Mouse (Mus musculus) adrenal gland, postnatal 14 days (tissue): ENCODE results near the gene Mlxipl. TPM values are rescaled to one million over a fixed set of nuclear protein-coding genes. Genes with fewer than 3 reads are reported as not detected.
A peak's percentile ranks its signal among the peaks of the same experiment; 100 is the strongest.
"Not testable (repeated sequence)": the region's sequence is repeated elsewhere in the genome, so short reads cannot be mapped to it uniquely, and the experiment has no call there.

Experiments used
- DNase-seq: peaks from one replicate; pipeline ENCODE4 v3.0.0; 2021; ENCODE audit warnings: mixed read lengths
- long read RNA-seq, 2 experiments: library from polyadenylated mRNA; stranded (forward); transcript quantifications; one replicate each; pipeline ENCODE4 v2.0.0; 2021
- total RNA-seq: library from RNA; stranded (reverse); gene quantifications from 2 replicates; pipeline ENCODE4 v1.2.3, GENCODE M21; 2021

Gene Mlxipl
- 80.7 and 81.6 TPM in 2 replicates for total RNA-seq
- long read RNA-seq, experiment 1, partial matches to known transcripts, result 11 of 68 reads
- long read RNA-seq, experiment 1, other reads (novel, unspliced or antisense), result 56 of 68 reads
- long read RNA-seq, experiment 2, partial matches to known transcripts, result 16 of 113 reads
- long read RNA-seq, experiment 2, other reads (novel, unspliced or antisense), result 95 of 113 reads

DNA sequence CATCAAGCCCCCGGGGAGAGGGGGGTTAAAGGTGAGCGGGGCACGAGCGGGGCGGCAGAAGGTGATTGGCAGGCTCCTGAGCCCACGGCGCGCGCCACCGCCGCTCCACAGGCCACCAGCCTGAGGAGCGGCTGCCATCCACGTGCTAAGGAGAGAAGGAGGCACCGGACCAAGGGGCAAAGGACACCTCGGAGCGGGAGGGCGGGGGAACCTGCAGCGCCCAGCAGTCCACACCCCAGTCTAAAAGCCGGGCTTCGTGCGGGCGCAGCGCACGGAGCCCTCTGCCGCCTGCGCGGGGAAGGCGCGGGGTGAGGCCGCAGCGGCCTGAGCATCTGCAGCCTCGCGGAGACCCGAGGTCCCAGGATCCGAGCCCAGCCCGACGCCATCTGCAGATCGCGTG is at the start of gene Mlxipl:
TSS of gene Mlxipl (plus strand) at position 238 of the 400 bp plus-strand sequence.
- no peak for DNase-seq

- no peak for DNase-seq
These were observed 49.6 kb upstream of the Mlxipl start for GRCm38 (mm10) chr5:135040059-135040458.

DNA sequence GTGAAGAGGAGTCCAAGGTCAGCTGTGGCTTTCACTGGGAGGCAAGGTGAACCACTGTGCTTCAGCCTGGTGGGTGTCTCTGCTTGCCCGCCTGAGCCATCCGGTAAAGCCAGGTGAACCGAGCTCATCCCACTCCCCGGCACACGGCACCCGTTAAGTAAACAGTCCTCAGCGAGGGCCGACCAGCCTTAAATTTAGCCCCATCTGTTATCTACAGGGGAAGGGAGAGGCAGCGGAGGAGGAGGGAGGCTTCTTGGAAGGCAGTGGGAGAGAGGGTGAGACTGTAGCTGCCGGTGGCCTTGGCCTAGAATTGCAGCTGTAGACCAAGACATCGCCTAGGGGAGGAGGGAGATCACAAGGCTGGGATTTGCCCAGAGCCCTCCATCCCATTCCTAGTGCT is 48.9 kb upstream of the Mlxipl start:
- DNase-seq, result peak; percentile 68

DNA sequence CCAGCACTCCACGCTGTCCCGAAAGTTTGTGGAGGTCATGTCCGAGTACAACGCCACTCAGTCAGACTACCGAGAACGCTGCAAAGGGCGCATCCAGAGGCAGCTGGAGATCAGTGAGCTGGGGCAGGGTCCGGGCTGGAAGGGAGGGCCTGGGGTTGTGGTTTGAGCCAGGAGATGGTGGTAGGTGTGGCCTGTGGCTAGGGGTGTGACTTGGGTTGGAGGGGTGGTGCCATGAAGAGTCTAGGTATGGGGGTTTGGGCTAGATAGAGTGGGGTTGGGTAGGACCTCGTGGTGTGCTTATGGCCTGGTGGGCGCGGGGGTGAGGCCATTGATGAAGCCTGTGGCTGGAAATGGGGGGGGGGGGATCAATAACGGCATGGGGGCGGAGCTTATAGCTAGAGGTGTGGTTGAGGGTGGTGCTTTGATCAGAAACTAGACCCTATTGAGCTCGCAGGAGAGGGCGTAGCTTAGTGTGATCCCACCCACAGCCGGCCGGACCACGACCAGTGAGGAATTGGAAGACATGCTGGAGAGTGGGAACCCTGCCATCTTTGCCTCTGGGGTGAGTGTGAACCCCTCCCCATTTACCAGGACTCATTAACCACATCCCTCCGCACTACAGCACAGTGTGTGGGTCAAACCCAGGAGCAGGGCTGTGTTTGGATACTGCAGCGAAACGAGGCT is 47.4 kb upstream of the Mlxipl start:
- DNase-seq, result no peak

DNA sequence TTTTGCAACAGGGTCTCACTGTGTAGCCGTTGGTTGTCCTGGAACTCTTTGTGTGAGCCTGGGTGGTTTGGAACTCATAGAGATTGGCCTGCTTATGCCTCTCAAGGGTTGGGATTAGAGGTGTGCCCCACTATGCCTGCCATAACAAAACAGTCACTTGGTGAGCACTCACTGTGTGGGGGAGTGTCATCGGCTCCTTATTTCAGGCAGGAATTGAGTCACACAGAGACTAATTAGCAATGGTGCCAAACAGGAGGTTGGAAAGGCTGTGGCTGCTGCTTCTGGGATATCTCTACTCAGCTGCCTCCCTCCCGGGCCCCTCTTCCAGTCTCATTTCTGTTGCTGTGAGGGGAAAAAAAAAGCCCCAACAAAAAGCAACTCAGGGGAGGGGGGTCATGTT is 45.1 kb upstream of the Mlxipl start:
- DNase-seq, result no peak

GRCm38 (mm10) chr5:135048539-135048938 is 41.2 kb upstream of the Mlxipl start:
- no peak for DNase-seq

DNA sequence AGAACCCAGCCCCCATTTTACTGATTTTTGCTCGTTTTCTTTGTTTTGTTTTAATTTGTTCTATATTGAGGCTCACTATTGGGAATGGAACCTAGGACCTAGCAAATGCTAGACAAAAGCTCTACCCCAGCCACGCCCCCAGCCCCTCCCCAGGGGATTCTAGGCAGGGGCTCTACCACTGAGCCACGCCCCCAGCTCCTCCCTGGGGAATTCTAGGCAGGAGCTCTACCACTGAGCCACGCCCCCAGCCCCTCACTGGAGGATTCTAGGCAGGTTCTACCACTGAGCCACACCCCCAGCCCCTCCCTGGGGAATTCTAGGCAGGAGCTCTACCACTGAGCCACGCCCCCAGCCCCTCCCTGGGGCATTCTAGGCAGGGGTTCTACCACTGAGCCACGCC is 40.4 kb upstream of the Mlxipl start:
- not testable (repeated sequence) for DNase-seq

- no peak for DNase-seq
These were observed 36.3 kb upstream of the Mlxipl start for GRCm38 (mm10) chr5:135053356-135053755.

DNA sequence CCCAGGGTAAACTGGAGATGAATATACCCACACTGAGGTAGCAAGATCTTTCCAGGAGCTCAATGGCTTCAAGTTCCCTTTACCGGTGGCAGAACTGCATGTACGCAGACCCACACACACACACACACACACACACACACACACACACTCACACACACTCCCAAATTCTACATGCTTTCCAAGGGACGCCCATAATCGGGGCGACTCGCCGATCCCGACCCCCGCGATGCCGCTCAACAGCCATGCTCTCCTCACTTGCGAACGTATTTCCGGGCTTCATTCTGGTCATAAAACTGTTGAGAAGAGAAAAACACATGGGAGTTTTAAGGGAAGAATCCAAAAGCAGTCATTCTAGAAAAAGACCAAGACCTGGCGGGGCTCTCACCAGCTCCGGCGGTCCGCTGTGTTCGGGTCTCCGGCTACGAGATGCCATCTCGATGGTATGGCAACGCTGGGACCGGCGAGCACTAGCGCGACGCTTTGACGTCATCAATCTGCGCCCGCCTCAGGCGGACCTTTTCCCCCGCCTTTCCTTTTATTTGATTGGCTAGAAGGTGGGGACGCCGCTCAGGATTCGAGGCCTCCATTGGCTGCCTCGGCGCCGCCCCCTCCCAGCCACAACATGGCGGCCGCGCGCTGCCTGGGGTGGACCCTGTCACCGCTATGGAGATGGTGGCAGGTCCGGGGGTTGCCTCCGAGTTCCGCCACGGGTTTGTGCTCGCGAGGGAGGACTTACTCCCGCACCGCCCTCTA is 25.9 kb upstream of the Mlxipl start, which contains the start of gene Dnajc30:
TSS of gene Dnajc30 (plus strand) at position 574 of the 753 bp plus-strand sequence.
- DNase-seq, result peak; percentile 98

DNA sequence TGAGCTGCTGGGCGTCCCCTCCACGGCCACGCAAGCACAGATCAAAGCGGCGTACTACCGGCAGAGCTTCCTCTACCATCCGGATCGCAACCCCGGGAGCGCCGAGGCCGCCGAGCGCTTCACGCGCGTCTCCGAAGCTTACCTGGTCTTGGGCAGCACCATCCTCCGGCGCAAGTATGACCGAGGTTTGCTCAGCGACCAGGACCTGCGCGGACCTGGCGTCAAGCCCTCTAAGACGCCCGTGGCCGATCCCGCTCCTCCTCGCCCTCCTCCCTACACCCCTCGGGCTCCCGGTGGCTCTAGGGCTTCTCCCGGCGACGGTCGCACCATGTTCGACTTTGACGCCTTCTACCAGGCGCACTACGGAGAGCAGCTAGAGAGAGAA is 25.3 kb upstream of the Mlxipl start:
- DNase-seq, result no peak

GRCm38 (mm10) chr5:135064909-135065446 is 24.7 kb upstream of the Mlxipl start, which contains the start of gene Bud23:
Gene Bud23 (minus strand): TSS chr5:135064959.
- DNase-seq, result not testable (repeated sequence)

- DNase-seq, result no peak
These were observed 23.7 kb upstream of the Mlxipl start for GRCm38 (mm10) chr5:135066008-135066407.

DNA sequence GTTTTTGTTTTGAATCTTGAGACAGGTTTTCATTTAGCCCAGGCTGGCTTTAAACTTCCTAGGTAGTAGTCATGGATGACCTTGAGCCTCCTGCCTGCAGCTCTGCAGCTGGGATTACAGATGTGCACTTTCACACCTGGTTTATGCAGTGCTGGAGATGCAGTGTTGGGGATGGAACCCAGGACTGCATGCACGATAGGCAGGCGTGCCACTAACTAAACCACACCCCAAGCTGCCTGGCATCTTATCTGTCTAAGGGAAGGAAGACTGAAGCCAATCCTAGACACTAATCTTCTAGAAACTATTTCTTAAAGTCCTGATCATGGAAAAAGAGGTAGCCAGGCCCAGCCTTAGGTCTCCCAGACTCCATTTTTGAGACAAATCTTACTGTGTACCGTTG is 19.2 kb upstream of the Mlxipl start:
- DNase-seq, result no peak

DNA sequence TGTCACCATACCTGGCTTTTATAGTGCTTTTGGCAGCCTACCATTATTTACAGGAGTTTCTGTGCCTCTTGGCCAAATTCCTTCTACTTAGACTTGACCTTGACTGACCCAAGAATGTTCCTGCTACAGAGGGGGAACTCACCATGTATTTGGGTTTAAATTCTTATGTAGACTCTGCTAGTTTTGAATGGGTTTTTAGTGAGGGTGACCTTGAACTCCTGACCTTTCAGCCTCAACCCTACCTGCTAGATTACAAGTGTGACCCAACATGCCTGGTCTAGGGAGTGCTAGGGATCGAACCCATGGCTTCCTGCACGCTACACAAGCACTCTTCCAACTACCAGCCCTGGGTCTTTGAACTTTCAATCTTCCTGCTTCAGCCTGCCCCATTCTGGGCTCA is 17.6 kb upstream of the Mlxipl start:
- no peak for DNase-seq

- no peak for DNase-seq
These were observed 17.0 kb upstream of the Mlxipl start for GRCm38 (mm10) chr5:135072720-135073119.

- no peak for DNase-seq
These were observed 16.1 kb upstream of the Mlxipl start for GRCm38 (mm10) chr5:135073349-135074150.

GRCm38 (mm10) chr5:135075655-135076054 is 14.0 kb upstream of the Mlxipl start:
- DNase-seq, result no peak

DNA sequence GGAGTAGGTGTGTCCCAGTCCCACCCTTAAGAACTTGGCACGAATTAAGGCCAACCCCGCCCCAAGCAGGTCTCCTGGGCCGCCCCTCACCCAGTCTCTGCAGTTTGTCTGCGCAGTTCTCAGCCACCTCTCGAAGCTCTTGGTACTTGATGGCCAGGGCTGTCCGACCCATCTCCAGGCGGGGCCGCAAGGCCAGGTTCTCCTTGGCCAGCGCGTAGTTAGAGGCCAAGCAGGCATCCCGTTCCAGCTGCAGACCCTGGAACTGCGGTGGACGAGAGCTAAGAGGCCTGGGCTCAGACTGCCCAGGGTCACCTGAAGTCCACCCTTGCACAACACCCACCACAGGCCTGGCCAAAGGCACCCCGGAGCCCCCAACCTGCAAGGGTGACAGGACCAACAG is 13.3 kb upstream of the Mlxipl start:
- DNase-seq, result no peak

- peak; percentile 26 for DNase-seq
These were observed 12.7 kb upstream of the Mlxipl start for GRCm38 (mm10) chr5:135076931-135077505.

- peak; percentile 96 for DNase-seq
These were observed 11.9 kb upstream of the Mlxipl start, which contains the start of gene Vps37d for GRCm38 (mm10) chr5:135077564-135078481. Gene Vps37d (minus strand): TSS chr5:135078266.

GRCm38 (mm10) chr5:135078482-135078810 is 11.2 kb upstream of the Mlxipl start:
- DNase-seq, result no peak
